13 mouse cellular contexts compared by ENCODE assay signal in the genomic region with DNA sequence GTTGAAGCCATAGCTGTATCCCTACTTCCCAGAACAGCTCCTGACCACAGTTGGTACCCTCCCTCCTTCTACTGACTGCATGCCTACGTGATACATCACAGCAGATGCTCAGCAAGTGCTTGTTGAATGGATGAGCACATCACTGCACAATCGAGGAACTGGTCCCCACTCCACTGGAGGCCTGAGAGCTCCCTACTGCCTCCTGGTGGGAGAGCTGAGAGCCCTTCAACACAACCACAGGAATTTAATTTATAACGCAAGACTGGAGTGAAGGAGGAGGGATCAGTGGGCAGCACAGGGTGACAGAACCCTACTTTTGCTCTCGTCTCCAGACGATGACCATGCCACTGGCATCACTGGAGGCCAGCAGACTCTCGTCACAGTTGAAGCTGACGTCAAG. TPM values are rescaled to one million over a fixed set of nuclear protein-coding genes. Genes with fewer than 3 reads are reported as not detected.
DNase-seq lines count a peak whose midpoint lies in the region; ATAC-seq and TF ChIP-seq lines count a peak whose summit lies in the region.
"Had no signal": no experiment of that assay in that cellular context is flagged by ENCODE, and none has a peak within 500 bp of the region (broad histone marks: within the 10 kb centered on the region; RNA-seq: fewer than 3 reads in every experiment).

No protein-coding gene starts in this region.

- H3K4me3 ChIP-seq in liver, embryonic 11.5 days (ENCODE audit: low read depth, low read length), result no peak overlapping the region
- no peak overlapping the region for H3K4me3 ChIP-seq in G1E (ENCODE audit: low read depth, low read length)
- no peak overlapping the region for H3K4me3 ChIP-seq in gastrocnemius, adult 2 months
- H3K4me3 ChIP-seq in hindbrain, embryonic 13.5 days, result no peak overlapping the region
- H3K4me3 ChIP-seq: heart, embryonic 13.5 days; kidney, embryonic 15.5 days; limb, embryonic 13.5 days; megakaryocyte, embryonic 14.5 days had no signal

- no peak for TF ChIP-seq POLR2A in brain, embryonic 14.5 days (IDR thresholded peaks at IDR 0.05; ENCODE audit: borderline replicate concordance, extremely low read depth, insufficient read depth, insufficient read length, poor library complexity, severe bottlenecking)

- DNase-seq in liver (peak; percentile 11), G1E (ENCODE audit: low spot score) (no peak)
- no peak for DNase-seq in liver, embryonic 11.5 days (ENCODE audit: low spot score)
- DNase-seq in brain, embryonic 14.5 days (ENCODE audit: low read depth), result no peak
- no peak for DNase-seq in gastrocnemius, adult 2 months
- DNase-seq: thymus, adult 18-20 months had no signal

- H3K9ac ChIP-seq in liver, embryonic 11.5 days (ENCODE audit: low read depth, low read length), result no peak overlapping the region
- no peak overlapping the region for H3K9ac ChIP-seq in hindbrain, embryonic 13.5 days
- H3K9ac ChIP-seq: heart, embryonic 13.5 days; hindbrain, embryonic 14.5 days; kidney, embryonic 15.5 days; limb, embryonic 13.5 days had no signal

- TF ChIP-seq CTCF in G1E (IDR thresholded peaks at IDR 0.05; ENCODE audit: low read depth, low read length), result peak; percentile 11; the same call in 1 of the 2 replicates
- 0 out of 2 replicates have a peak, but pooled peaks have one; percentile 16 for TF ChIP-seq CTCF in brain, embryonic 14.5 days (IDR thresholded peaks at IDR 0.05; ENCODE audit: borderline replicate concordance, extremely low read depth, insufficient read depth, insufficient read length)
- no peak for TF ChIP-seq CTCF in gastrocnemius, adult 2 months (IDR thresholded peaks at IDR 0.05)

- no peak overlapping the region for H3K27ac ChIP-seq in liver, embryonic 11.5 days (ENCODE audit: low read depth, low read length)
- no peak overlapping the region for H3K27ac ChIP-seq in gastrocnemius, adult 2 months
- no peak overlapping the region for H3K27ac ChIP-seq in hindbrain, embryonic 13.5 days
- H3K27ac ChIP-seq: heart, embryonic 13.5 days; hindbrain, embryonic 14.5 days; kidney, embryonic 15.5 days; limb, embryonic 13.5 days had no signal

- WGBS in liver, embryonic 11.5 days, result 80% methylated on average over 7 of the region's 7 CpGs
- 79% methylated on average over 7 of the region's 7 CpGs for WGBS in hindbrain, embryonic 13.5 days

- peaks cover 5% of the 10 kb centered on the region; the same call in 1 of the 2 replicates for H3K36me3 ChIP-seq in liver, embryonic 11.5 days (ENCODE audit: control insufficient read depth, insufficient read depth, low read length)
- peaks cover 72% of the 10 kb centered on the region for H3K36me3 ChIP-seq in G1E (replicated peaks)
- H3K36me3 ChIP-seq in hindbrain, embryonic 13.5 days, result peaks cover 53% of the 10 kb centered on the region

- intact Hi-C loops in gastrocnemius, adult 2 months (cut with DNase I), result no loop called here

- H3K9me3 ChIP-seq in liver, embryonic 11.5 days (ENCODE audit: control insufficient read depth, low read length), result no peaks in the 10 kb centered on the region
- no peaks in the 10 kb centered on the region for H3K9me3 ChIP-seq in G1E (replicated peaks)
- no peaks in the 10 kb centered on the region for H3K9me3 ChIP-seq in hindbrain, embryonic 13.5 days
- H3K9me3 ChIP-seq: heart, embryonic 13.5 days; kidney, embryonic 15.5 days; limb, embryonic 13.5 days; megakaryocyte, embryonic 14.5 days had no signal

- no peak for ATAC-seq in liver, embryonic 11.5 days (replicated peaks; ENCODE audit: low FRiP score)
- no peak for ATAC-seq in G1E (ENCODE audit: extremely low read depth, insufficient number of reproducible peaks, low FRiP score, poor library complexity, severe bottlenecking)
- ATAC-seq in megakaryocyte-erythroid progenitor cell, adult 5-6 weeks (replicated peaks; ENCODE audit: low FRiP score, low TSS enrichment, poor library complexity, severe bottlenecking), result peak; percentile 52; the same call in 1 of the 2 replicates
- ATAC-seq in hindbrain, embryonic 13.5 days (ENCODE audit: low FRiP score), result no peak

- no peak overlapping the region for H3K4me2 ChIP-seq in liver, embryonic 11.5 days
- H3K4me2 ChIP-seq in hindbrain, embryonic 13.5 days, result no peak overlapping the region
- H3K4me2 ChIP-seq: heart, embryonic 13.5 days; hindbrain, embryonic 14.5 days; kidney, embryonic 15.5 days; limb, embryonic 13.5 days had no signal

- no peaks in the 10 kb centered on the region for H3K27me3 ChIP-seq in liver, embryonic 11.5 days (replicated peaks; ENCODE audit: control insufficient read depth, insufficient read depth, low read length)
- no peaks in the 10 kb centered on the region for H3K27me3 ChIP-seq in G1E (ENCODE audit: insufficient read depth, low read length)
- no peaks in the 10 kb centered on the region for H3K27me3 ChIP-seq in hindbrain, embryonic 13.5 days
- H3K27me3 ChIP-seq: heart, embryonic 13.5 days; kidney, embryonic 15.5 days; limb, embryonic 13.5 days; megakaryocyte, embryonic 14.5 days had no signal

- no peaks in the 10 kb centered on the region for H3K4me1 ChIP-seq in liver, embryonic 11.5 days (replicated peaks; ENCODE audit: control insufficient read depth, insufficient read depth, low read length)
- 0 out of 2 replicates have a peak, but pooled peaks cover 2% of the 10 kb centered on the region for H3K4me1 ChIP-seq in G1E (ENCODE audit: insufficient read depth, low read depth, low read length)
- no peaks in the 10 kb centered on the region for H3K4me1 ChIP-seq in hindbrain, embryonic 13.5 days (replicated peaks)
- H3K4me1 ChIP-seq: heart, embryonic 13.5 days; kidney, embryonic 15.5 days; limb, embryonic 13.5 days had no signal

RNA-seq across cellular contexts. Expression of a gene that starts 7.5 kb away (rescaled TPM):
- polyA plus RNA-seq in liver, embryonic 11.5 days (2014; fragmentation: Nextera tagmentation; extraction: Ambion mirVana), result 15.9 and 17.7 TPM in 2 replicates
- total RNA-seq in G1E (2014; fragmentation: Nextera tagmentation), result 22.2 and 31.1 TPM in 2 replicates
- 24.6 and 27.6 TPM in 2 replicates for total RNA-seq in G1E (2017)
- 30.1 and 34.3 TPM in 2 replicates for polyA plus RNA-seq in G1E (2012)
- 235 and 257 TPM in 2 replicates for polyA plus RNA-seq in brain, embryonic 14.5 days (2012; rRNA removed)
- 23.0 TPM in 2 replicates for total RNA-seq in megakaryocyte-erythroid progenitor cell, adult 5-6 weeks (2014; fragmentation: Nextera tagmentation)
- 14.9 and 26.6 TPM in 2 replicates for total RNA-seq in megakaryocyte-erythroid progenitor cell, adult 5-6 weeks (2017)
- total RNA-seq in gastrocnemius, adult 2 months (2021), result 1 to 10 TPM; 9.1 to 9.4 TPM
- polyA plus RNA-seq in hindbrain, embryonic 13.5 days (2015; fragmentation: Nextera tagmentation; extraction: Ambion mirVana), result 58.5 and 60.9 TPM in 2 replicates

RNA-seq across cellular contexts. Expression of a gene that starts 20.4 kb away (rescaled TPM):
- polyA plus RNA-seq in liver, embryonic 11.5 days (2014; fragmentation: Nextera tagmentation; extraction: Ambion mirVana), result 469 and 471 TPM in 2 replicates
- total RNA-seq in G1E (2014; fragmentation: Nextera tagmentation) (460 and 585 TPM in 2 replicates), G1E (2017) (1,150 and 1,311 TPM in 2 replicates)
- polyA plus RNA-seq in G1E (2012), result 125 and 248 TPM in 2 replicates
- polyA plus RNA-seq in brain, embryonic 14.5 days (2012; rRNA removed), result 336 and 439 TPM in 2 replicates
- total RNA-seq in megakaryocyte-erythroid progenitor cell, adult 5-6 weeks (2014; fragmentation: Nextera tagmentation), result 798 and 978 TPM in 2 replicates
- 1,469 and 1,492 TPM in 2 replicates for total RNA-seq in megakaryocyte-erythroid progenitor cell, adult 5-6 weeks (2017)
- total RNA-seq in gastrocnemius, adult 2 months (2021), result 10 to 100 TPM; 33.9 to 82.1 TPM
- 336 and 358 TPM in 2 replicates for polyA plus RNA-seq in hindbrain, embryonic 13.5 days (2015; fragmentation: Nextera tagmentation; extraction: Ambion mirVana)

RNA-seq across cellular contexts. Expression of a gene that starts 34.9 kb away (rescaled TPM):
- 6.5 and 6.7 TPM in 2 replicates for polyA plus RNA-seq in liver, embryonic 11.5 days (2014; fragmentation: Nextera tagmentation; extraction: Ambion mirVana)
- total RNA-seq in G1E (2014; fragmentation: Nextera tagmentation) (86.1 and 101 TPM in 2 replicates), G1E (2017) (99.6 and 105 TPM in 2 replicates)
- polyA plus RNA-seq in G1E (2012), result 198 and 247 TPM in 2 replicates
- 0.52 and 1.00 TPM in 2 replicates for polyA plus RNA-seq in brain, embryonic 14.5 days (2012; rRNA removed)
- 39.5 and 46.0 TPM in 2 replicates for total RNA-seq in megakaryocyte-erythroid progenitor cell, adult 5-6 weeks (2014; fragmentation: Nextera tagmentation)
- 56.1 and 61.3 TPM in 2 replicates for total RNA-seq in megakaryocyte-erythroid progenitor cell, adult 5-6 weeks (2017)
- total RNA-seq in gastrocnemius, adult 2 months (2021), result under 1 TPM; 0.36 to 0.70 TPM
- polyA plus RNA-seq in hindbrain, embryonic 13.5 days (2015; fragmentation: Nextera tagmentation; extraction: Ambion mirVana), result 0.12 and 0.18 TPM in 2 replicates

RNA-seq across cellular contexts. Expression of a gene that starts 50.7 kb away (rescaled TPM):
- polyA plus RNA-seq in liver, embryonic 11.5 days (2014; fragmentation: Nextera tagmentation; extraction: Ambion mirVana), result 81.5 and 83.6 TPM in 2 replicates
- total RNA-seq in G1E (2014; fragmentation: Nextera tagmentation), result 64.5 and 66.6 TPM in 2 replicates
- 69.7 and 70.5 TPM in 2 replicates for total RNA-seq in G1E (2017)
- polyA plus RNA-seq in G1E (2012), result 15.0 and 23.6 TPM in 2 replicates
- polyA plus RNA-seq in brain, embryonic 14.5 days (2012; rRNA removed), result 46.5 and 56.7 TPM in 2 replicates
- total RNA-seq in megakaryocyte-erythroid progenitor cell, adult 5-6 weeks (2014; fragmentation: Nextera tagmentation), result 79.0 and 89.2 TPM in 2 replicates
- 68.2 and 84.3 TPM in 2 replicates for total RNA-seq in megakaryocyte-erythroid progenitor cell, adult 5-6 weeks (2017)
- 1 to 10 TPM; 4.3 to 5.0 TPM for total RNA-seq in gastrocnemius, adult 2 months (2021)
- 39.9 and 40.8 TPM in 2 replicates for polyA plus RNA-seq in hindbrain, embryonic 13.5 days (2015; fragmentation: Nextera tagmentation; extraction: Ambion mirVana)

RNA-seq across cellular contexts. Expression of a gene that starts 50.7 kb away (rescaled TPM):
- polyA plus RNA-seq in liver, embryonic 11.5 days (2014; fragmentation: Nextera tagmentation; extraction: Ambion mirVana), result 10.5 and 11.1 TPM in 2 replicates
- total RNA-seq in G1E (2014; fragmentation: Nextera tagmentation) (9.7 and 15.0 TPM in 2 replicates), G1E (2017) (6.3 and 6.5 TPM in 2 replicates)
- 3.5 and 4.4 TPM in 2 replicates for polyA plus RNA-seq in G1E (2012)
- polyA plus RNA-seq in brain, embryonic 14.5 days (2012; rRNA removed), result 29.7 and 33.8 TPM in 2 replicates
- total RNA-seq in megakaryocyte-erythroid progenitor cell, adult 5-6 weeks (2014; fragmentation: Nextera tagmentation), result 8.4 and 13.1 TPM in 2 replicates
- 4.8 and 6.9 TPM in 2 replicates for total RNA-seq in megakaryocyte-erythroid progenitor cell, adult 5-6 weeks (2017)
- 1 to 10 TPM; 3.1 to 3.2 TPM for total RNA-seq in gastrocnemius, adult 2 months (2021)
- 19.8 and 21.0 TPM in 2 replicates for polyA plus RNA-seq in hindbrain, embryonic 13.5 days (2015; fragmentation: Nextera tagmentation; extraction: Ambion mirVana)

Comparison
In these comparisons a context has a peak if more than half of its experiments do, and no peak if none do; other contexts are left out.
1. RNA of a gene that starts 34.9 kb away (polyA plus RNA-seq): 198 to 247 TPM in G1E; 6.5 to 6.7 TPM in liver, embryonic 11.5 days, 0.52 to 1.00 TPM in brain, embryonic 14.5 days and 0.12 to 0.18 TPM in hindbrain, embryonic 13.5 days; every median in the first group is over 10 times any median in the second.